Mouse (Mus musculus): ENCODE data around the gene Tmed4. TPM values are rescaled to one million over a fixed set of nuclear protein-coding genes. Genes with fewer than 3 reads are reported as not detected.

The Tmed4 gene
- polyA plus RNA-seq, 1 experiment, result 38.5 TPM

DNA sequence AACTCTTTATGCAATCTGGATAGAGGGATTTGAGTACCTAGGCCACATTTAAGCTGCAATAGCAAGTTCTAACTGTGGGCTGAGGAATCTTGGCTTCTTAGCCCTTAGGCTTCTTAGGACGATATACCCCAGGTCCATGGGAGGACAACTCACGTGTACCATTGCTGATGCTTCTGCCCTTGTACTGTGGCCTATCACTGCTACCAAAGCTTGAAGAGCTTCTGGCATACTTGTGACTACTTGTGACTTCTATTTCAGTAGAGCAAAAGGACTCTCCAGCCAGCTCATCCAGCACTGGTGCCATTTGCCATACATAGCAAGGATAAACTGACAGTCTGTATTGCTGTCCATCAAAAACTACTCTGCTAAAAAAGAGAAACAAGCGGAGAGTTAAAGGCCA is 15.5 kb upstream of the Tmed4 start:
- Histone ChIP-seq H3K27me3 (ENCODE audit: control insufficient read depth, insufficient read depth, low read length, poor library complexity, severe bottlenecking) (no peaks in the 10 kb centered on the region), H3K27ac (ENCODE audit: insufficient read depth, low read length) (no peak overlapping the region), H3K4me3 (ENCODE audit: low read depth, low read length) (no peak overlapping the region), H3K9me3 (replicated peaks; ENCODE audit: control insufficient read depth, insufficient read depth, low read length, poor library complexity, severe bottlenecking) (no peaks in the 10 kb centered on the region), H3K4me1 (ENCODE audit: control insufficient read depth, insufficient read depth, low read length) (no peaks in the 10 kb centered on the region), H3K9ac (ENCODE audit: low read depth, poor library complexity, severe bottlenecking) (no peak overlapping the region), H3K36me3 (ENCODE audit: control insufficient read depth, insufficient read depth, low read length, poor library complexity, severe bottlenecking) (no peaks in the 10 kb centered on the region)
- TF ChIP-seq CTCF (IDR thresholded peaks at IDR 0.05; ENCODE audit: low read depth, low read length) (no peak), POLR2A (IDR thresholded peaks at IDR 0.05; ENCODE audit: insufficient read depth, low read length) (no peak), EP300 (IDR thresholded peaks at IDR 0.05; ENCODE audit: insufficient read depth, low read depth, low read length) (no peak)

DNA sequence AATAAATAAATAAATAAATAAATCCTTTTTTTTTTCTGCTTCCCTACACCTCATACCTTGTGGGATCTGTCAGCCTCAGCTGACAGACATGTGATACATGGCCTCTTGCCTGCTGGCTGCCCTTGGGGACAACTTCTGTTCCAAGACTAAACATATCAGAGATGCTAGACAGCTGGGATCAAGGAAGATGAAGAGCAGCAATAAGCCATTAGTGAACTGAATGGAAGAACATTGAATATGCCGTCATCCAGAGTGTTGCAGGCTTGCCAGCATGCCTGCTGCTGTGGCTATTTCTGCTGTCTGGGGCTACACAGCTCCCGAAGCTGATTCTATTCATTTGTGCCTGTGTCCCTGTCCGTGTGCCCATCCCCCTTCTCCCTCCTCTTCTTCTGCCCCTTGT is 8.3 kb upstream of the Tmed4 start:
- no peaks in the 10 kb centered on the region for H3K36me3 ChIP-seq (ENCODE audit: control insufficient read depth, insufficient read depth, low read length, poor library complexity, severe bottlenecking)
- H3K4me3 ChIP-seq (ENCODE audit: low read depth, low read length), result no peak overlapping the region
- no peak overlapping the region for H3K27ac ChIP-seq (ENCODE audit: insufficient read depth, low read length)
- no peaks in the 10 kb centered on the region for H3K4me1 ChIP-seq (ENCODE audit: control insufficient read depth, insufficient read depth, low read length)
- peaks cover 6% of the 10 kb centered on the region; the same call in 1 of the 2 replicates for H3K9me3 ChIP-seq (replicated peaks; ENCODE audit: control insufficient read depth, insufficient read depth, low read length, poor library complexity, severe bottlenecking)
- H3K27me3 ChIP-seq (ENCODE audit: control insufficient read depth, insufficient read depth, low read length, poor library complexity, severe bottlenecking), result peaks cover 2% of the 10 kb centered on the region; the same call in 1 of the 2 replicates
- TF ChIP-seq CTCF (IDR thresholded peaks at IDR 0.05; ENCODE audit: low read depth, low read length), result no peak
- TF ChIP-seq EP300 (IDR thresholded peaks at IDR 0.05; ENCODE audit: insufficient read depth, low read depth, low read length), result no peak
- no peak for TF ChIP-seq POLR2A (IDR thresholded peaks at IDR 0.05; ENCODE audit: insufficient read depth, low read length)
- no peak overlapping the region for H3K9ac ChIP-seq (ENCODE audit: low read depth, poor library complexity, severe bottlenecking)

DNA sequence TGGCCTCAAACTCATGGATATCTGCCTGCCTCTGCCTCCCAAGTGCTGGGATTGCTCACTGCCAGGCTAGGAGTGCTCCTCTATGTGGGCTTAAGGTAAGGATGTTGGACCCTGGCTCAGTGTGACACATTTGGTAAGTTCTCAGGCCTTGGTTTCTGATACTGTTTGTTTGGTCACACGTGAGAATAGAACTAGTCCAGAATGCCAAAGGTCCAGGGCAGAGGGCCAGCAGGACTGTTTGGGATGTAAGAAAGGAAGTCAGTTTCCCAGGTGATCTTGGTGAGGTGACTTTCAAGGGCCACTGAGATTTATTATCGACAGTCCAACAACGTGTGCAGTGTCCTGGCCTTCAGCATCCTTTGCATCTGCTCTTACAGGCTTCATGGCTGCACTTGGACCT is 1.8 kb upstream of the Tmed4 start:
- H3K9me3 ChIP-seq (replicated peaks; ENCODE audit: control insufficient read depth, insufficient read depth, low read length, poor library complexity, severe bottlenecking), result peaks cover 6% of the 10 kb centered on the region; the same call in 1 of the 2 replicates
- TF ChIP-seq EP300 (IDR thresholded peaks at IDR 0.05; ENCODE audit: insufficient read depth, low read depth, low read length), result no peak
- no peak for TF ChIP-seq CTCF (IDR thresholded peaks at IDR 0.05; ENCODE audit: low read depth, low read length)
- TF ChIP-seq POLR2A (IDR thresholded peaks at IDR 0.05; ENCODE audit: insufficient read depth, low read length), result no peak
- no peak overlapping the region for H3K27ac ChIP-seq (ENCODE audit: insufficient read depth, low read length)
- peaks cover 2% of the 10 kb centered on the region; the same call in 1 of the 2 replicates for H3K36me3 ChIP-seq (ENCODE audit: control insufficient read depth, insufficient read depth, low read length, poor library complexity, severe bottlenecking)
- H3K4me3 ChIP-seq (ENCODE audit: low read depth, low read length), result no peak overlapping the region
- no peaks in the 10 kb centered on the region for H3K4me1 ChIP-seq (ENCODE audit: control insufficient read depth, insufficient read depth, low read length)
- H3K27me3 ChIP-seq (ENCODE audit: control insufficient read depth, insufficient read depth, low read length, poor library complexity, severe bottlenecking), result no peaks in the 10 kb centered on the region
- H3K9ac ChIP-seq (ENCODE audit: low read depth, poor library complexity, severe bottlenecking), result no peak overlapping the region

DNA sequence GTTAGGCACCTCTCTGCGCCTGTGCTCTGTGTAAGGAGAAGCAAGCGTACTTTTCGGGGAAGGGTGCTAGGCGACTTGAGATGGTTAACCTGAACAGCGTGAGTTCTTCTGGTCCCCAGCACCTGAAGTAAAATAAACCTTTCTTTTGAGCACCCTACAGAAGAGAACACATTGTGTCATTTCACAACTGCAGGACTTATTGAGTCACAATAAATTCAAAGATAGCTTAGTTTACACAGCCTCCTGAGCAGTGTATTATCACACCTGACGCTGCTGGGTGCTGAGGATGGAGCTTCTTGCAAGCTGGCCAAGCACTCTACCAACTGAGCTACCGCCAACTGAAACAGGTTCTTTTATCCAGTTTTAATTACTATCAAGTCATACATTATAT is 419 bp upstream of the Tmed4 start:
- peaks cover 7% of the 10 kb centered on the region; the same call in 1 of the 2 replicates for H3K36me3 ChIP-seq (ENCODE audit: control insufficient read depth, insufficient read depth, low read length, poor library complexity, severe bottlenecking)
- no peaks in the 10 kb centered on the region for H3K27me3 ChIP-seq (ENCODE audit: control insufficient read depth, insufficient read depth, low read length, poor library complexity, severe bottlenecking)
- peaks cover 3% of the 10 kb centered on the region; the same call in 1 of the 2 replicates for H3K9me3 ChIP-seq (replicated peaks; ENCODE audit: control insufficient read depth, insufficient read depth, low read length, poor library complexity, severe bottlenecking)
- H3K27ac ChIP-seq (ENCODE audit: insufficient read depth, low read length), result no peak overlapping the region
- peak overlapping the region; percentile 16; the same call in 1 of the 2 replicates for H3K4me3 ChIP-seq (ENCODE audit: low read depth, low read length)
- H3K9ac ChIP-seq (ENCODE audit: low read depth, poor library complexity, severe bottlenecking), result no peak overlapping the region
- H3K4me1 ChIP-seq (ENCODE audit: control insufficient read depth, insufficient read depth, low read length), result no peaks in the 10 kb centered on the region
- TF ChIP-seq EP300 (IDR thresholded peaks at IDR 0.05; ENCODE audit: insufficient read depth, low read depth, low read length) (no peak), CTCF (IDR thresholded peaks at IDR 0.05; ENCODE audit: low read depth, low read length) (no peak)

DNA sequence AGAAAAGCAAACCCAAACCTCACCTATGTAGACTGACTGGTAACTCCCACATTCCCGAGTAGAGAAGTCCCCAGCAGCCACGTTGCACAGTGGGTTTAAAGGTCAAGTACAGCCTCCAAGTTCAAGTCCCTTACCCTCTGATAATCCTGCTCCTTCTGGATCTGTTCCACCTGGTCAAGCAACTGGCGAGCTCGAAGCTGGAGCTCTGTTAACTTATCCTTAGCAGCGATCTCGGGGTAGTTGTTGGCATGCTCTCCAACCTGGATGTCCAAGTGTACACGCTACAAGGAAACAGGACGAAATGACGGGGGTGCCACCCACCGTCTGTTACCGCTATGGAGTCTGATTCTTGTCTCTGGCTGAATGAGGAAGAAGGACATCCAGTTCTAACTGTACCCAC is 1.1 kb downstream of the Tmed4 start:
- TF ChIP-seq EP300 (IDR thresholded peaks at IDR 0.05; ENCODE audit: insufficient read depth, low read depth, low read length) (no peak), POLR2A (IDR thresholded peaks at IDR 0.05; ENCODE audit: insufficient read depth, low read length) (no peak), CTCF (IDR thresholded peaks at IDR 0.05; ENCODE audit: low read depth, low read length) (no peak)
- H3K9ac ChIP-seq (ENCODE audit: low read depth, poor library complexity, severe bottlenecking), result peak overlapping the region; percentile 55
- peak overlapping the region; percentile 74 for H3K4me3 ChIP-seq (ENCODE audit: low read depth, low read length)
- H3K27ac ChIP-seq (ENCODE audit: insufficient read depth, low read length), result no peak overlapping the region
- no peaks in the 10 kb centered on the region for H3K9me3 ChIP-seq (replicated peaks; ENCODE audit: control insufficient read depth, insufficient read depth, low read length, poor library complexity, severe bottlenecking)
- H3K27me3 ChIP-seq (ENCODE audit: control insufficient read depth, insufficient read depth, low read length, poor library complexity, severe bottlenecking), result no peaks in the 10 kb centered on the region
- H3K4me1 ChIP-seq (ENCODE audit: control insufficient read depth, insufficient read depth, low read length), result no peaks in the 10 kb centered on the region
- H3K36me3 ChIP-seq (ENCODE audit: control insufficient read depth, insufficient read depth, low read length, poor library complexity, severe bottlenecking), result peaks cover 7% of the 10 kb centered on the region; the same call in 1 of the 2 replicates

DNA sequence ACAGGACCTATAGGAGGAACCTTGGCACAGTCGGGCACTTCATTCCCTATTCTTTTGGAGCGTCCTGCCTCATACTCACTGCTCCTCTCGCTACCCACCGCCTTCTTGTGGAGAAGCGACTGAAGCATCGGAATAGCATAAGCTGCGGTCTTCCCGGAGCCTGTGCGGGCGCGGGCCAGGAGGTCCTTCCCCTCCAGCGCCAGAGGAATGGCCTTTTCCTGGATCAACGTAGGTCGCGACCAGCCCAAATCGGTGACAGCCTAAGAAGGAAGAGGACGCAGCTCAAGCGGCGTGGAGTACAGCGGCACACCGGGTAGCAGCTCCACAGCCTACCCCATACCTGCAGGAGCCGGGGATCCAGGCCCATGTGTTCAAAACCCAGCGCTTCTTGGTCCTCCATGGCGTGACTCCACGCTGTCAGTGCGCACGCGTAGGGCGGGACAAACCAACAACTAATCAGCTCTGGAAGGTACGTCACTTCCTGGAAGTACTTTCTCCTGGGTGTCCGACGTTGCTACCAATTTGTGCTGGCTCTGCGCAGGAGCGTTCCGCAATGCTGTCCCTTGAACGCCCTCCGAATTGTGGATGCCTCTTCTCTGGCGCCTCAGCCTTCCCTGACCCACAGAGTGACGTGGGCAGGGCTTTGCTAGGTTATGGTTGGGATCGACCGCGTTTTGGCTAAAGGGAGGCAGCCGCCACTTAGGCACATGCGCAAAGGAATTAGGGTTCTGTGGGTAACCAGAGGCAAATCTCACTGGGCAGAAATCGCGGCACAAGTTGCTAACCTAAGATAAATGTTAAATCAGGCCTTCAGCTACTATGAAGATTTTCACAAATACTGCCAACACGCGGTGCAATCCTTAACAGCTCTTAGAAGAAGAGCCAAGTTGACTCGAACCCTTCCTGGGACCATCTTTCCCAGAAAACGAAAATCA is 7.1 kb downstream of the Tmed4 start, which contains the start of gene Ddx56:
Ddx56 (minus strand) TSS at position 453 of the 935 bp plus-strand sequence.
- no peaks in the 10 kb centered on the region for H3K4me1 ChIP-seq (ENCODE audit: control insufficient read depth, insufficient read depth, low read length)
- no peaks in the 10 kb centered on the region for H3K27me3 ChIP-seq (ENCODE audit: control insufficient read depth, insufficient read depth, low read length, poor library complexity, severe bottlenecking)
- peak within 1 kb of the TSS; percentile 70 for H3K9ac ChIP-seq (ENCODE audit: low read depth, poor library complexity, severe bottlenecking)
- peaks cover 36% of the 10 kb centered on the region for H3K36me3 ChIP-seq (ENCODE audit: control insufficient read depth, insufficient read depth, low read length, poor library complexity, severe bottlenecking)
- H3K27ac ChIP-seq (ENCODE audit: insufficient read depth, low read length), result peak within 1 kb of the TSS; percentile 62
- no peaks in the 10 kb centered on the region for H3K9me3 ChIP-seq (replicated peaks; ENCODE audit: control insufficient read depth, insufficient read depth, low read length, poor library complexity, severe bottlenecking)
- TF ChIP-seq EP300 (IDR thresholded peaks at IDR 0.05; ENCODE audit: insufficient read depth, low read depth, low read length), result peak; percentile 66; the same call in 1 of the 2 replicates
- TF ChIP-seq CTCF (IDR thresholded peaks at IDR 0.05; ENCODE audit: low read depth, low read length), result no peak
- peak; percentile 95 for TF ChIP-seq POLR2A (IDR thresholded peaks at IDR 0.05; ENCODE audit: insufficient read depth, low read length)
- peak within 1 kb of the TSS; percentile 83 for H3K4me3 ChIP-seq (ENCODE audit: low read depth, low read length)

Data from ES-Bruce4 (cell line).